ENCODE assay signal across 28 mouse cellular contexts in the genomic region with DNA sequence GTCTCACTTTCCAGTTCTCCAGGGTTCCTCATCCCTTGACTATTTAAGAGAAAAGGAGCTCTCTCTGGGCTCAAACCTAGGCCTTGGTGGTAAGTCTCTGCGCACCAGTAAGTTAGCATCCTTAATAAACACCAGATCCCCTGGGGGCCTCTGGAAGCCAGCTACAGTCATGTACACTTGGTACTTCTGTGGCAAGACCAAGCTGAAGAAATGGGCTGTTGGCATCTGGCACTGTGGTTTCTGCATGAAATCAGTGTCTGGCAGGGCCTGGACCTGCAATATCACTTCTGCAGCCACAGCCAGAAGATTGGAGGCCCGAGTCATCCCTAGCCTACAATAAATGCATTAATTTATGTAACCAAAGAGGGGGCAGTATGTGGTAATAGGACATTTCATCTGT. TPM values are rescaled to one million over a fixed set of nuclear protein-coding genes. Genes with fewer than 3 reads are reported as not detected.
"Had no signal": no experiment of that assay in that cellular context is flagged by ENCODE, and none has a peak within 500 bp of the region (broad histone marks: within the 10 kb centered on the region; RNA-seq: fewer than 3 reads in every experiment).

No protein-coding gene starts in this region.

- ATAC-seq: liver, postnatal 0 days had no signal

- H3K4me3 ChIP-seq: kidney, embryonic 15.5 days; left cerebral cortex, adult 2 months; limb, embryonic 12.5 days; limb, embryonic 15.5 days had no signal

- H3K27me3 ChIP-seq: limb, embryonic 15.5 days had no signal

- H3K4me2 ChIP-seq: kidney, embryonic 15.5 days; limb, embryonic 12.5 days; limb, embryonic 15.5 days; liver, embryonic 11.5 days; lung, embryonic 14.5 days; midbrain, embryonic 11.5 days had no signal

- H3K27ac ChIP-seq: kidney, embryonic 15.5 days; left cerebral cortex, adult 2 months; limb, embryonic 12.5 days; limb, embryonic 15.5 days; liver, embryonic 14.5 days had no signal

- DNase-seq: kidney, postnatal 10 days; kidney, postnatal 36 days; layer of hippocampus, postnatal 36 days; left cerebral cortex, postnatal 4 days; liver, postnatal 0 days; lung, embryonic 14.5 days; lung, postnatal 10 days; lung, postnatal 4 days; midbrain, embryonic 14.5 days; thymus, adult 18-20 months; thymus, postnatal 36 days had no signal

- H3K4me1 ChIP-seq: kidney, embryonic 15.5 days; limb, embryonic 12.5 days; limb, embryonic 15.5 days had no signal

- H3K36me3 ChIP-seq: kidney, embryonic 15.5 days; limb, embryonic 12.5 days; limb, embryonic 15.5 days had no signal

- H3K9me3 ChIP-seq: kidney, embryonic 15.5 days; limb, embryonic 12.5 days; limb, embryonic 15.5 days had no signal

- H3K9ac ChIP-seq: kidney, embryonic 15.5 days; limb, embryonic 12.5 days; limb, embryonic 15.5 days; liver, embryonic 14.5 days; liver, postnatal 0 days; lung, embryonic 14.5 days had no signal

RNA-seq across cellular contexts. Expression of gene Topaz1, which starts 32.1 kb away (rescaled TPM):
- total RNA-seq: layer of hippocampus, adult 8-10 months; layer of hippocampus, postnatal 10 days; layer of hippocampus, postnatal 36 days; left cerebral cortex, adult 2 months; left cerebral cortex, postnatal 10 days; left cerebral cortex, postnatal 4 days; megakaryocyte progenitor cell, adult 5-6 weeks; megakaryocyte-erythroid progenitor cell, adult 5-6 weeks; midbrain, postnatal 0 days had no signal
- polyA plus RNA-seq: kidney, embryonic 15.5 days; limb, embryonic 12.5 days; limb, embryonic 15.5 days; liver, embryonic 11.5 days; liver, embryonic 14.5 days; liver, postnatal 0 days; lung, embryonic 14.5 days; midbrain, embryonic 11.5 days; midbrain, embryonic 14.5 days; midbrain, postnatal 0 days; neural tube, embryonic 11.5 days; neural tube, embryonic 14.5 days; small intestine, adult 2 months; spleen, adult 2 months had no signal
